Mouse (Mus musculus): ENCODE measurements around the gene Klc4. TPM values are rescaled to one million over a fixed set of nuclear protein-coding genes. Genes with fewer than 3 reads are reported as not detected.

Klc4 gene
- polyA plus RNA-seq, 1 experiment from 2014 or later, result 45.7 TPM

GRCm38 (mm10) chr17:46628791-46629684 is 16.8 kb downstream of the Klc4 start, which contains the start of gene Ptk7:
Gene Ptk7 (minus strand): TSS chr17:46629504.
- DNase-seq (ENCODE audit: low spot score) (peak; percentile 94), ATAC-seq (replicated peaks; ENCODE audit: low FRiP score, low TSS enrichment, low read depth) (peak; percentile 80)
- Histone ChIP-seq H3K36me3 (ENCODE audit: control insufficient read depth, insufficient read depth, low read length) (peaks cover 9% of the 10 kb centered on the region; the same call in 1 of the 2 replicates), H3K4me2 (ENCODE audit: low read length) (peak within 1 kb of the TSS; percentile 83), H3K9ac (ENCODE audit: low read length) (peak within 1 kb of the TSS; percentile 95), H3K4me1 (replicated peaks; ENCODE audit: control insufficient read depth, insufficient read depth, low read length) (peaks cover 56% of the 10 kb centered on the region), H3K4me3 (ENCODE audit: low read depth, low read length) (peak within 1 kb of the TSS; percentile 85), H3K27ac (ENCODE audit: low read depth) (peak within 1 kb of the TSS; percentile 99), H3K9me3 (ENCODE audit: control insufficient read depth, low read length) (no peaks in the 10 kb centered on the region), H3K27me3 (replicated peaks; ENCODE audit: control insufficient read depth, insufficient read depth, low read length) (no peaks in the 10 kb centered on the region)
- under 1% methylated on average over 61 of the region's 90 CpGs for WGBS

GRCm38 (mm10) chr17:46628471-46628790 is 17.4 kb downstream of the Klc4 start:
- peak overlapping the region; percentile 85 for H3K4me3 ChIP-seq (ENCODE audit: low read depth, low read length)
- peak overlapping the region; percentile 99 for H3K27ac ChIP-seq (ENCODE audit: low read depth)
- peak overlapping the region; percentile 95 for H3K9ac ChIP-seq (ENCODE audit: low read length)
- under 1% methylated on average over 13 of the region's 13 CpGs for WGBS
- ATAC-seq (replicated peaks; ENCODE audit: low FRiP score, low TSS enrichment, low read depth) (no peak; the same call in 1 of the 2 replicates), DNase-seq (ENCODE audit: low spot score) (no peak)
- H3K9me3 ChIP-seq (ENCODE audit: control insufficient read depth, low read length), result no peaks in the 10 kb centered on the region
- peak overlapping the region; percentile 83 for H3K4me2 ChIP-seq (ENCODE audit: low read length)
- peaks cover 6% of the 10 kb centered on the region; the same call in 1 of the 2 replicates for H3K36me3 ChIP-seq (ENCODE audit: control insufficient read depth, insufficient read depth, low read length)
- H3K27me3 ChIP-seq (replicated peaks; ENCODE audit: control insufficient read depth, insufficient read depth, low read length), result no peaks in the 10 kb centered on the region
- peaks cover 62% of the 10 kb centered on the region for H3K4me1 ChIP-seq (replicated peaks; ENCODE audit: control insufficient read depth, insufficient read depth, low read length)

- Histone ChIP-seq H3K4me2 (ENCODE audit: low read length) (peak overlapping the region; percentile 83), H3K36me3 (ENCODE audit: control insufficient read depth, insufficient read depth, low read length) (no peaks in the 10 kb centered on the region), H3K9me3 (ENCODE audit: control insufficient read depth, low read length) (no peaks in the 10 kb centered on the region), H3K4me1 (replicated peaks; ENCODE audit: control insufficient read depth, insufficient read depth, low read length) (peaks cover 72% of the 10 kb centered on the region), H3K27me3 (replicated peaks; ENCODE audit: control insufficient read depth, insufficient read depth, low read length) (no peaks in the 10 kb centered on the region), H3K4me3 (ENCODE audit: low read depth, low read length) (peak overlapping the region; percentile 85), H3K9ac (ENCODE audit: low read length) (peak overlapping the region; percentile 95), H3K27ac (ENCODE audit: low read depth) (no peak overlapping the region)
- no peak for ATAC-seq (replicated peaks; ENCODE audit: low FRiP score, low TSS enrichment, low read depth)
- 22% methylated on average over 6 of the region's 6 CpGs for WGBS
- no peak for DNase-seq (ENCODE audit: low spot score)
These were observed 18.4 kb downstream of the Klc4 start for GRCm38 (mm10) chr17:46627409-46627808.

- WGBS, result 67% methylated on average over 12 of the region's 12 CpGs
- H3K27ac ChIP-seq (ENCODE audit: low read depth), result peak overlapping the region; percentile 40; the same call in 1 of the 2 replicates
These were observed 21.2 kb downstream of the Klc4 start for GRCm38 (mm10) chr17:46624598-46624997.

GRCm38 (mm10) chr17:46623819-46624557 is 21.8 kb downstream of the Klc4 start:
- no peak for DNase-seq (ENCODE audit: low spot score)

More at GRCm38 (mm10) chr17:46624598-46624997, 21.2 kb downstream of the Klc4 start:
- ATAC-seq (replicated peaks; ENCODE audit: low FRiP score, low TSS enrichment, low read depth) (no peak), DNase-seq (ENCODE audit: low spot score) (no peak)
- no peak overlapping the region; the same call in 1 of the 2 replicates for H3K9ac ChIP-seq (ENCODE audit: low read length)
- H3K4me2 ChIP-seq (ENCODE audit: low read length), result peak overlapping the region; percentile 1
- no peaks in the 10 kb centered on the region for H3K9me3 ChIP-seq (ENCODE audit: control insufficient read depth, low read length)
- no peaks in the 10 kb centered on the region for H3K36me3 ChIP-seq (ENCODE audit: control insufficient read depth, insufficient read depth, low read length)
- H3K4me1 ChIP-seq (replicated peaks; ENCODE audit: control insufficient read depth, insufficient read depth, low read length), result peaks cover 83% of the 10 kb centered on the region
- no peak overlapping the region for H3K4me3 ChIP-seq (ENCODE audit: low read depth, low read length)
- H3K27me3 ChIP-seq (replicated peaks; ENCODE audit: control insufficient read depth, insufficient read depth, low read length), result no peaks in the 10 kb centered on the region

GRCm38 (mm10) chr17:46622269-46622668 is 23.6 kb downstream of the Klc4 start:
- Histone ChIP-seq H3K36me3 (ENCODE audit: control insufficient read depth, insufficient read depth, low read length) (no peaks in the 10 kb centered on the region), H3K27me3 (replicated peaks; ENCODE audit: control insufficient read depth, insufficient read depth, low read length) (no peaks in the 10 kb centered on the region), H3K4me2 (ENCODE audit: low read length) (no peak overlapping the region), H3K9ac (ENCODE audit: low read length) (no peak overlapping the region), H3K27ac (ENCODE audit: low read depth) (0 out of 2 replicates have a peak overlapping the region, but pooled peaks have one; percentile 27), H3K4me3 (ENCODE audit: low read depth, low read length) (no peak overlapping the region), H3K9me3 (ENCODE audit: control insufficient read depth, low read length) (no peaks in the 10 kb centered on the region), H3K4me1 (replicated peaks; ENCODE audit: control insufficient read depth, insufficient read depth, low read length) (peaks cover 98% of the 10 kb centered on the region)
- DNase-seq (ENCODE audit: low spot score) (no peak), ATAC-seq (replicated peaks; ENCODE audit: low FRiP score, low TSS enrichment, low read depth) (no peak)
- 71% methylated on average over 11 of the region's 11 CpGs for WGBS

More at GRCm38 (mm10) chr17:46623819-46624557, 21.8 kb downstream of the Klc4 start:
- Histone ChIP-seq H3K27ac (ENCODE audit: low read depth) (peak overlapping the region; percentile 40), H3K36me3 (ENCODE audit: control insufficient read depth, insufficient read depth, low read length) (no peaks in the 10 kb centered on the region), H3K4me3 (ENCODE audit: low read depth, low read length) (no peak overlapping the region), H3K27me3 (replicated peaks; ENCODE audit: control insufficient read depth, insufficient read depth, low read length) (no peaks in the 10 kb centered on the region), H3K4me2 (ENCODE audit: low read length) (peak overlapping the region; percentile 1), H3K9me3 (ENCODE audit: control insufficient read depth, low read length) (no peaks in the 10 kb centered on the region), H3K4me1 (replicated peaks; ENCODE audit: control insufficient read depth, insufficient read depth, low read length) (peaks cover 89% of the 10 kb centered on the region), H3K9ac (ENCODE audit: low read length) (no peak overlapping the region; the same call in 1 of the 2 replicates)
- WGBS, result 30% methylated on average over 10 of the region's 10 CpGs
- ATAC-seq (replicated peaks; ENCODE audit: low FRiP score, low TSS enrichment, low read depth), result no peak

- no peak overlapping the region for H3K4me3 ChIP-seq (ENCODE audit: low read depth, low read length)
These were observed 24.5 kb downstream of the Klc4 start for GRCm38 (mm10) chr17:46621324-46621723.

GRCm38 (mm10) chr17:46619683-46620357 is 26.0 kb downstream of the Klc4 start:
- no peaks in the 10 kb centered on the region for H3K36me3 ChIP-seq (ENCODE audit: control insufficient read depth, insufficient read depth, low read length)
- no peak for DNase-seq (ENCODE audit: low spot score)
- H3K9ac ChIP-seq (ENCODE audit: low read length), result peak overlapping the region; percentile 40; the same call in 1 of the 2 replicates
- peaks cover 89% of the 10 kb centered on the region for H3K4me1 ChIP-seq (replicated peaks; ENCODE audit: control insufficient read depth, insufficient read depth, low read length)
- H3K4me2 ChIP-seq (ENCODE audit: low read length), result peak overlapping the region; percentile 43
- WGBS, result 33% methylated on average over 16 of the region's 16 CpGs
- ATAC-seq (replicated peaks; ENCODE audit: low FRiP score, low TSS enrichment, low read depth), result no peak
- peak overlapping the region; percentile 94 for H3K27ac ChIP-seq (ENCODE audit: low read depth)
- H3K4me3 ChIP-seq (ENCODE audit: low read depth, low read length), result no peak overlapping the region
- H3K9me3 ChIP-seq (ENCODE audit: control insufficient read depth, low read length), result no peaks in the 10 kb centered on the region
- H3K27me3 ChIP-seq (replicated peaks; ENCODE audit: control insufficient read depth, insufficient read depth, low read length), result no peaks in the 10 kb centered on the region

More at GRCm38 (mm10) chr17:46621324-46621723, 24.5 kb downstream of the Klc4 start:
- peak overlapping the region; percentile 19; the same call in 1 of the 2 replicates for H3K27ac ChIP-seq (ENCODE audit: low read depth)
- WGBS, result 27% methylated on average over 15 of the region's 15 CpGs
- peaks cover 98% of the 10 kb centered on the region for H3K4me1 ChIP-seq (replicated peaks; ENCODE audit: control insufficient read depth, insufficient read depth, low read length)
- H3K4me2 ChIP-seq (ENCODE audit: low read length), result peak overlapping the region; percentile 21; the same call in 1 of the 2 replicates
- no peak for DNase-seq (ENCODE audit: low spot score)
- no peaks in the 10 kb centered on the region for H3K36me3 ChIP-seq (ENCODE audit: control insufficient read depth, insufficient read depth, low read length)
- no peaks in the 10 kb centered on the region for H3K9me3 ChIP-seq (ENCODE audit: control insufficient read depth, low read length)
- H3K9ac ChIP-seq (ENCODE audit: low read length), result no peak overlapping the region
- ATAC-seq (replicated peaks; ENCODE audit: low FRiP score, low TSS enrichment, low read depth), result no peak
- no peaks in the 10 kb centered on the region for H3K27me3 ChIP-seq (replicated peaks; ENCODE audit: control insufficient read depth, insufficient read depth, low read length)

Measured in intestine, embryonic 14.5 days (tissue).